Mouse (Mus musculus) hindbrain, embryonic 13.5 days (tissue): ENCODE measurements around the gene Hopx. TPM values are rescaled to one million over a fixed set of nuclear protein-coding genes. Genes with fewer than 3 reads are reported as not detected.
A peak's percentile ranks its signal among the peaks of the same experiment; 100 is the strongest.

ENCODE experiments used
- ATAC-seq: fragments of 200-750 bp; cut with Nextera tagmentation; 2 replicates; pipeline ENCODE4 v1.8.0; 2017; ENCODE audit warnings: moderate TSS enrichment; ENCODE audit not compliant: low FRiP score
- H3K27ac ChIP-seq: fragments of 300-500 bp; sonication (generic); 2 replicates; pipeline ENCODE4 v1.5.1; 2015; ENCODE audit warnings: inconsistent platforms, mild to moderate bottlenecking, moderate library complexity
- H3K27me3 ChIP-seq: fragments of 300-500 bp; sonication (generic); 2 replicates; pipeline ENCODE4 v1.6.1; 2015; ENCODE audit warnings: mild to moderate bottlenecking, inconsistent platforms
- H3K36me3 ChIP-seq: fragments of 300-500 bp; sonication (generic); 2 replicates; pipeline ENCODE4 v1.6.1; 2015; ENCODE audit warnings: mild to moderate bottlenecking, inconsistent platforms
- H3K4me1 ChIP-seq: fragments of 300-500 bp; sonication (generic); replicated peaks from 2 replicates; pipeline ENCODE4 v1.6.1; 2015; ENCODE audit warnings: inconsistent platforms
- H3K4me2 ChIP-seq: fragments of 300-500 bp; sonication (generic); 2 replicates; pipeline ENCODE4 v1.6.1; 2015; ENCODE audit warnings: inconsistent platforms, mild to moderate bottlenecking, moderate library complexity
- H3K4me3 ChIP-seq: fragments of 300-500 bp; sonication (generic); 2 replicates; pipeline ENCODE4 v1.5.1; 2015; ENCODE audit warnings: mild to moderate bottlenecking, inconsistent platforms
- H3K9ac ChIP-seq: fragments of 300-500 bp; sonication (generic); 2 replicates; pipeline ENCODE4 v1.6.1; 2015; ENCODE audit warnings: mild to moderate bottlenecking, inconsistent platforms
- H3K9me3 ChIP-seq: fragments of 300-500 bp; sonication (generic); 2 replicates; pipeline ENCODE4 v1.6.1; 2016; ENCODE audit warnings: inconsistent platforms
- WGBS: fragments of 180-500 bp; shearing (Covaris S2); methylation state at CpG from one replicate; pipeline ENCODE4 v1.1.7; 2015; 5-methylcytosine and 5-hydroxymethylcytosine counted together
- polyA plus RNA-seq: library from polyadenylated mRNA; unstranded; fragments of >200 nt; fragmentation: Nextera tagmentation; extraction: Ambion mirVana; gene quantifications from 2 replicates; pipeline ENCODE4 v1.2.1, GENCODE M21; 2015

Gene Hopx
- polyA plus RNA-seq, 1 experiment from 2014 or later: 6.4 TPM

- 89% methylated on average over 3 of the region's 3 CpGs for WGBS
- Histone ChIP-seq H3K36me3 (no peaks in the 10 kb centered on the region), H3K9me3 (no peaks in the 10 kb centered on the region), H3K27ac (no peak overlapping the region), H3K4me2 (no peak overlapping the region), H3K4me1 (peaks cover 9% of the 10 kb centered on the region), H3K9ac (no peak overlapping the region), H3K27me3 (0 out of 2 replicates have a peak, but pooled peaks cover 3% of the 10 kb centered on the region), H3K4me3 (no peak overlapping the region)
- ATAC-seq: no peak
Observed at GRCm38 (mm10) chr5:77143076-77143475, 28.2 kb upstream of the Hopx start.

DNA sequence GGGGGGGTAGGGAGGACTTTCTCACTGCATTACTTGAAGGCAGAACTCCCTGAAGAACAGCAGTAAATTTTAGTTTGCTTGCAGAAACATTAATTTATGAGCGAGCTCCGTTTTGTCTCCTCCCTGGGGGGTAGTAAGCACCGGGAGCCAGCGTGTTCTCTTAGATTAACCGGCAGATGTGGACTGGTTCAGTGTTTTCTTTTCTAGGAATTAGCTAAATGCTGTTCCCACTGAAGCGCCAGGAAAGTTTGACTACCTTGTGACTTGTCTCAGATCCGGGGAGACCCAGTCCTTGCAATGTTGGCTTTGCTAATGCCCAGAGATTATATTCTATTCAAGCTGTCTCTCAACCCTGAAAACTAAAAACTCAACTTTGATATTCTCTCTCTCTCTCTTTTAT is 26.4 kb upstream of the Hopx start:
- no peak overlapping the region for H3K27ac ChIP-seq
- WGBS: 57% methylated on average over 7 of the region's 7 CpGs
- no peak for ATAC-seq

GRCm38 (mm10) chr5:77140861-77141260 is 25.9 kb upstream of the Hopx start:
- no peak overlapping the region for H3K27ac ChIP-seq
- 0 out of 2 replicates have a peak, but pooled peaks cover 3% of the 10 kb centered on the region for H3K27me3 ChIP-seq
- H3K4me1 ChIP-seq: peaks cover 20% of the 10 kb centered on the region
- no peak for ATAC-seq
- 89% methylated on average over 6 of the region's 6 CpGs for WGBS
- no peak overlapping the region for H3K9ac ChIP-seq
- no peak overlapping the region for H3K4me2 ChIP-seq
- no peaks in the 10 kb centered on the region for H3K36me3 ChIP-seq
- H3K9me3 ChIP-seq: no peaks in the 10 kb centered on the region
- H3K4me3 ChIP-seq: no peak overlapping the region

More for the DNA sequence above, 26.4 kb upstream of the Hopx start:
- Histone ChIP-seq H3K4me3 (no peak overlapping the region), H3K4me2 (no peak overlapping the region), H3K9ac (no peak overlapping the region), H3K4me1 (peaks cover 20% of the 10 kb centered on the region), H3K36me3 (no peaks in the 10 kb centered on the region), H3K27me3 (0 out of 2 replicates have a peak, but pooled peaks cover 3% of the 10 kb centered on the region), H3K9me3 (no peaks in the 10 kb centered on the region)

- H3K4me2 ChIP-seq: no peak overlapping the region
- H3K9me3 ChIP-seq: no peaks in the 10 kb centered on the region
- H3K27me3 ChIP-seq: 0 out of 2 replicates have a peak, but pooled peaks cover 3% of the 10 kb centered on the region
- peaks cover 20% of the 10 kb centered on the region for H3K4me1 ChIP-seq
- WGBS: 52% methylated on average over 6 of the region's 6 CpGs
- H3K27ac ChIP-seq: no peak overlapping the region
- no peak overlapping the region for H3K4me3 ChIP-seq
- H3K36me3 ChIP-seq: no peaks in the 10 kb centered on the region
- ATAC-seq: no peak
- no peak overlapping the region for H3K9ac ChIP-seq
Observed at GRCm38 (mm10) chr5:77140108-77140507, 25.2 kb upstream of the Hopx start.

DNA sequence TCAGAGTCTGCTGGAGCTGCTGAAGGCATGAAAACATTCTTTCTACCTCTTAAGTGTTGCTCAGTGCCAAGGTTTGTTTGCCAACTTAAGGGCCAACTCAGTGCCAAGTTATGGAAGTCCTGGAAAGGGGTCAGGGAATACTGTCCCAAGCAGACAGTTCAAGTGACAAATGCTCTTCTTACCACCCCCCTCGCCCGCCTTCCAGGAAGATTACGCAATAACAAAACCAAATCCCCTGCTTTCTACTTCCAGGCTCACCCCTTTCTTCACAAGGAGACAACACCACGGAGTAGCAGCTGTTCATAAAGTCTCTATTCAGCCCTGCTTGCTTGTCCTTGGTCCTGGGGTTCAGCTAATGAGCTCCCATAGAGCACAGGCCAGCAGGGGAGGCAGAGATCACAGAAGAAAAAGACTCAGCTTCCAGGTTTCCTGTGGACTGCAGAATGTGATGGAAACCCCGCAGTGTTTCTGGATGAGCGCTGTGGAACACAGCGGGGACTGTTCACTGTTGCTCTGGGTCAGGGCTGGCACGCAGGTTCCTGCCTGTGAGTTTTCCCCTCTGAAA is 22.9 kb upstream of the Hopx start:
- Histone ChIP-seq H3K9me3 (no peaks in the 10 kb centered on the region), H3K4me3 (no peak overlapping the region), H3K4me1 (peaks cover 20% of the 10 kb centered on the region), H3K9ac (no peak overlapping the region), H3K36me3 (no peaks in the 10 kb centered on the region), H3K4me2 (no peak overlapping the region), H3K27me3 (0 out of 2 replicates have a peak, but pooled peaks cover 3% of the 10 kb centered on the region), H3K27ac (peak overlapping the region; percentile 37; the same call in 1 of the 2 replicates)
- peak; percentile 67 for ATAC-seq
- 19% methylated on average over 8 of the region's 8 CpGs for WGBS

DNA sequence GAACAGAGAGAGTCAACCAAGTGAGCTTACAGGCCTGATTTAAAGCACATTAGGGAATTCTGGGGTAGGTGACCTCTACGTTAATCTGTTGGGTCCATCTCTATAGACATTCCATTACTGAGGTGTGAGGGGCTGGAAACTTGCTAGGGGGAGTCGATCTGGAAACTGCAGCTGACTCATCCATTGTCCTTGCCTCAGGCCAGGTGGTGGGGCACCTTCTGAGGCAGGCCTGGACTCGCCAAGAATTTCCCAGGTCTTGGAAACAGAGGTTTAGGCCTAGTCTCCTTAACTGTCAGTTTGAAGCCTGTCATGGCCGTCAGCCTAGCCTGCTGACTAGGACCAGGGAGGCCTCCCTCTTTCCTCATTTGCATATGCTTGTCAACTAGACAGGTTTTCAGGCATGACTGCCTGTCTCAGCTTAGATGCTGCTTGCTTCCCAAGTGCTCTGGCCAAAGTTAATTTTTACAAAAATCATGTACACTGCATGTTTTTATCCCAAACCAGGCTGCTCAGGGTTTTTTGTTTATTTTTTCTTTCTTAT is 21.8 kb upstream of the Hopx start:
- 0 out of 2 replicates have a peak overlapping the region, but pooled peaks have one; percentile 37 for H3K27ac ChIP-seq

GRCm38 (mm10) chr5:77134961-77135360 is 20.0 kb upstream of the Hopx start:
- no peak for ATAC-seq
- no peaks in the 10 kb centered on the region for H3K9me3 ChIP-seq
- no peak overlapping the region for H3K4me2 ChIP-seq
- no peak overlapping the region for H3K4me3 ChIP-seq
- no peak overlapping the region for H3K9ac ChIP-seq
- H3K36me3 ChIP-seq: no peaks in the 10 kb centered on the region
- H3K27me3 ChIP-seq: 0 out of 2 replicates have a peak, but pooled peaks cover 3% of the 10 kb centered on the region
- 98% methylated on average over 2 of the region's 2 CpGs for WGBS
- H3K4me1 ChIP-seq: peaks cover 14% of the 10 kb centered on the region
- no peak overlapping the region for H3K27ac ChIP-seq

More for the DNA sequence above, 21.8 kb upstream of the Hopx start:
- no peak for ATAC-seq
- no peaks in the 10 kb centered on the region for H3K9me3 ChIP-seq
- no peak overlapping the region for H3K4me3 ChIP-seq
- H3K27me3 ChIP-seq: 0 out of 2 replicates have a peak, but pooled peaks cover 3% of the 10 kb centered on the region
- no peak overlapping the region for H3K9ac ChIP-seq
- H3K4me2 ChIP-seq: no peak overlapping the region
- no peaks in the 10 kb centered on the region for H3K36me3 ChIP-seq
- WGBS: 66% methylated on average over 4 of the region's 4 CpGs
- H3K4me1 ChIP-seq: peaks cover 20% of the 10 kb centered on the region

DNA sequence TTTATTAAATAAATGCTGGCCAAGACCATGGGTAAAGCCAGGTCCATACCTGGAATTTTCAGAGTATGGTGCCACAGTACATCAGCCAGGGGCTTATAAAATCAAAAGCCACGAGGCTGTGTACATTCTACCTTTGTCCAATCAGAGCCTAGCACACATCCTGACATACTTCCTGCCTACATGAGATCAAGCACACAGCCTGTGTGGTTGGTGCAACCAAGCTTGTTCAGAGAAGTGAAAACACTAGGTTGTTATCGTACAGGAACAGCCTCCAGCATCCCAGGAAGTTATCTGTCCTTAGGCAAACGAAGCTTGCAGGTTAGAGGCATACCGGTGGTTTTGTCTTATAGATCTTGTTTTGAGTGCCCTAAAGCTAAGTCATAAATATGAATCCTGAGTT is 19.5 kb upstream of the Hopx start:
- no peak for ATAC-seq
- Histone ChIP-seq H3K9me3 (no peaks in the 10 kb centered on the region), H3K4me3 (no peak overlapping the region), H3K36me3 (no peaks in the 10 kb centered on the region), H3K27ac (no peak overlapping the region), H3K27me3 (0 out of 2 replicates have a peak, but pooled peaks cover 3% of the 10 kb centered on the region), H3K4me2 (no peak overlapping the region), H3K4me1 (peaks cover 13% of the 10 kb centered on the region), H3K9ac (no peak overlapping the region)
- WGBS: 85% methylated on average over 4 of the region's 4 CpGs

DNA sequence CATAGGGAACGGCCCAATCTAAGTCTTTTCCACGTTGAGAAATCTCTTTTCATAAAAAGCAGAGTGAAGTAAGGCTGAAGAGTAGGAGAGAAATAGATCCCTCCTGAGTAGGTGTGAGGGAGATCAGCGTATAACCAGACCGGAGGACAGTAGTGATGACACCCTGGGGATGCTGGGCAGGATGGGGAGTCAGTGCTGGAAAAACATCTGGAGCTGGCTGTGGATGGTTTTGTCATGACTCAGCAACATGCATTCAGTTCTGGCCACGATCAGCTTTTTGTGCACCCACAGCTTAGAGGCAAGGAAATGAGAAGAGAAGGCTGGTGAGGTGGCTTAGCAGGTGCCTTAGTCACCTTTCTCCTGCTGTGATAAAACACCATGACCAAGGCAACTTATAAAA is 19.0 kb upstream of the Hopx start:
- no peak for ATAC-seq
- WGBS: 79% methylated on average over 5 of the region's 5 CpGs
- Histone ChIP-seq H3K4me3 (no peak overlapping the region), H3K9me3 (no peaks in the 10 kb centered on the region), H3K4me1 (peaks cover 13% of the 10 kb centered on the region), H3K9ac (no peak overlapping the region), H3K27me3 (0 out of 2 replicates have a peak, but pooled peaks cover 3% of the 10 kb centered on the region), H3K4me2 (no peak overlapping the region), H3K36me3 (no peaks in the 10 kb centered on the region), H3K27ac (no peak overlapping the region)

DNA sequence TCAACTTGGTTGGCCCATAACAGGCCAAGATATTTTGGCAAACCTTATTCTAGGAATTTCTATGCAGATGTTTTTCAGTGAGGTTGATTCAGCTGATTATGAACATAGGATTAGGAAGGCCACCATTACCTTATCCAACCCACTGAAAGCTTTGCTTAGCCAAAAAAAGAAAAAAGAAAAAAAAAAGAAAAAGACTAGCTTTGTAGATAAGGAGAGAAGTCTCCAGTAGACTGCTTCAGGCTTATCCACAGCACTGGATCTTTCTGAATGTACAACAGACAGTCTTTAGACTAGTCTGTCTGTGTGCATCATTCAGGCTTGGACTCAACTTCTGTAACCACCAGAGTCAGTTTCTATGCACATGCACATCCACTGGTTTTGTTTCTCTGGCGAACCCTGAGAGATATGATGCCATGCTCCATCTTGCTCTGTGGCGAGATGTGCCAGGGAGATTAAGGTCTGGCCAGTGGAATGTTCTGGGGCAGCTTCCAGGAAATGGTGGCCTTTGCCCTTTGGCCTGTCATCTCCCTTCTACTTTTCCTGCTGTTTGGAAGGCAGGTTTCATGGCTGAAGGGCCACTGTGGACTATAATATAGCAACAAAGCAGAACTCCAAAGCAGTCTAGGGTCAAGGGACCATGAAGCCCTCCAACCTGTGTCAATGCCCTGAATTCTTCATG is 17.7 kb upstream of the Hopx start:
- Histone ChIP-seq H3K9ac (no peak overlapping the region), H3K36me3 (no peaks in the 10 kb centered on the region), H3K9me3 (0 out of 2 replicates have a peak, but pooled peaks cover 3% of the 10 kb centered on the region), H3K4me2 (no peak overlapping the region), H3K4me3 (no peak overlapping the region), H3K27me3 (no peaks in the 10 kb centered on the region), H3K27ac (no peak overlapping the region), H3K4me1 (peaks cover 5% of the 10 kb centered on the region)
- ATAC-seq: no peak
- WGBS: 76% methylated on average over 2 of the region's 2 CpGs

- Histone ChIP-seq H3K36me3 (no peaks in the 10 kb centered on the region), H3K9ac (no peak overlapping the region), H3K4me3 (no peak overlapping the region), H3K4me2 (no peak overlapping the region), H3K27ac (no peak overlapping the region), H3K9me3 (0 out of 2 replicates have a peak, but pooled peaks cover 3% of the 10 kb centered on the region), H3K27me3 (no peaks in the 10 kb centered on the region), H3K4me1 (no peaks in the 10 kb centered on the region)
- WGBS: 84% methylated on average over 8 of the region's 8 CpGs
- no peak for ATAC-seq
Observed at GRCm38 (mm10) chr5:77131879-77132278, 17.0 kb upstream of the Hopx start.

- H3K27me3 ChIP-seq: no peaks in the 10 kb centered on the region
- no peak overlapping the region for H3K4me3 ChIP-seq
Observed at GRCm38 (mm10) chr5:77130310-77131020, 15.5 kb upstream of the Hopx start.

More at GRCm38 (mm10) chr5:77130310-77131020, 15.5 kb upstream of the Hopx start:
- whole genome bisulfite sequencing: 71% methylated on average over 16 of the region's 16 CpGs
- Histone ChIP-seq H3K36me3 (no peaks in the 10 kb centered on the region), H3K4me1 (no peaks in the 10 kb centered on the region), H3K4me2 (no peak overlapping the region), H3K9ac (no peak overlapping the region), H3K9me3 (0 out of 2 replicates have a peak, but pooled peaks cover 3% of the 10 kb centered on the region), H3K27ac (no peak overlapping the region)
- ATAC-seq: no peak
